Mouse (Mus musculus): ENCODE results near the gene Apoo. TPM values are rescaled to one million over a fixed set of nuclear protein-coding genes. Genes with fewer than 3 reads are reported as not detected.
"Not testable (repeated sequence)": the region's sequence is repeated elsewhere in the genome, so short reads cannot be mapped to it uniquely, and the experiment has no call there.

Gene Apoo
- 186 and 233 TPM in 2 replicates for polyA plus RNA-seq (2015; fragmentation: Nextera tagmentation; extraction: Ambion mirVana)

DNA sequence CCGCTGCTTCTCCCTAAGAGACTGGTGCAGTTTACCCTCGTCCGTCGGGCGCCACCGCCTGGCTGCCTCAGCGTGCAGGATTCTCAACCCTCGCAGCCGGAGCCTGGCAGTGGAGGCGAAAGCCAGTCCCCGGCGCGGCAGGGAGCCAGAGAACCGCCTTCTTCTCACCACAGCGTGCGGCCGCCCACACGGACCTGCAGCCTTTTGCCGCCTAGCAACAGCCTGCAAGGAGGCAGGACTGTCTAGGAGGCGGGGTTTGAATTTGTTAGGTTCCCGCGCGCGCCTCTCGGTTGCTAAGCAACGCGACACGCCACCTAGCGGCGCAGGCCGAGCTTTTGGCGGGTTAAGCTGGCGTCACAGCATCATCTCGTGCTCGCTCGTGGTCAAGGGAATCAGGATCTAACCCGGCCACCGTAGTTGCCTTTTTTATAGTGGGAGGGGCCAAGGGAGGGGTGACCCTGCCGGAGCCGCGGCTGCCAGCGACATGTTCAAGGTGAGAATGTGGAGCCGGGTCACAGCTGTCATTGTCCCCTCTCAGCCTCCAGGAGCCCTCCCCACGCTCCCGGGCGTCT, at the start of gene Apoo, which contains the start of gene Fam90a1b:
Apoo (plus strand) TSS at position 448 of the 572 bp plus-strand sequence.
Fam90a1b (minus strand) TSS at position 108 of the 572 bp plus-strand sequence.
- H3K27me3 ChIP-seq (ENCODE audit: control insufficient read depth, insufficient read depth, low read length), result peaks cover 38% of the 10 kb centered on the region
- H3K4me3 ChIP-seq (ENCODE audit: low read length), result peak within 1 kb of the TSS; percentile 60
- peak within 1 kb of the TSS; percentile 64 for H3K4me2 ChIP-seq (ENCODE audit: low read depth, low read length)
- no peaks in the 10 kb centered on the region; the same call in 1 of the 2 replicates for H3K9me3 ChIP-seq (replicated peaks; ENCODE audit: control insufficient read depth, low read length)
- H3K4me1 ChIP-seq (ENCODE audit: control insufficient read depth, insufficient read depth, low read length), result peaks cover 3% of the 10 kb centered on the region; the same call in 1 of the 2 replicates
- 13% methylated on average over 45 of the region's 46 CpGs for WGBS
- H3K27ac ChIP-seq (ENCODE audit: low read length), result peak within 1 kb of the TSS; percentile 76
- peak; percentile 99 for ATAC-seq (replicated peaks; ENCODE audit: extremely low read depth, insufficient read depth, low FRiP score)
- no peaks in the 10 kb centered on the region for H3K36me3 ChIP-seq (ENCODE audit: control insufficient read depth, insufficient read depth)
- H3K9ac ChIP-seq (ENCODE audit: low read length), result peak within 1 kb of the TSS; percentile 75

- H3K36me3 ChIP-seq (ENCODE audit: control insufficient read depth, insufficient read depth), result no peaks in the 10 kb centered on the region
- H3K9me3 ChIP-seq (replicated peaks; ENCODE audit: control insufficient read depth, low read length), result no peaks in the 10 kb centered on the region
- peaks cover 21% of the 10 kb centered on the region for H3K27me3 ChIP-seq (ENCODE audit: control insufficient read depth, insufficient read depth, low read length)
- H3K4me2 ChIP-seq (ENCODE audit: low read depth, low read length), result no peak overlapping the region
- H3K4me3 ChIP-seq (ENCODE audit: low read length), result no peak overlapping the region
- H3K4me1 ChIP-seq (ENCODE audit: control insufficient read depth, insufficient read depth, low read length), result no peaks in the 10 kb centered on the region
- 79% methylated on average over 11 of the region's 11 CpGs for WGBS
- no peak for ATAC-seq (replicated peaks; ENCODE audit: extremely low read depth, insufficient read depth, low FRiP score)
- H3K9ac ChIP-seq (ENCODE audit: low read length), result no peak overlapping the region
- H3K27ac ChIP-seq (ENCODE audit: low read length), result no peak overlapping the region
These were observed 45.6 kb upstream of the Apoo start for GRCm38 (mm10) chrX:94321036-94321902.

GRCm38 (mm10) chrX:94343638-94344037, 23.3 kb upstream of the Apoo start:
- H3K4me1 ChIP-seq (ENCODE audit: control insufficient read depth, insufficient read depth, low read length); H3K9me3 ChIP-seq (replicated peaks; ENCODE audit: control insufficient read depth, low read length); H3K9ac ChIP-seq (ENCODE audit: low read length); H3K4me3 ChIP-seq (ENCODE audit: low read length); ATAC-seq (replicated peaks; ENCODE audit: extremely low read depth, insufficient read depth, low FRiP score); H3K4me2 ChIP-seq (ENCODE audit: low read depth, low read length); H3K36me3 ChIP-seq (ENCODE audit: control insufficient read depth, insufficient read depth); H3K27ac ChIP-seq (ENCODE audit: low read length): not testable (repeated sequence)
- WGBS, result 96% methylated on average over 4 of the region's 4 CpGs
- H3K27me3 ChIP-seq (ENCODE audit: control insufficient read depth, insufficient read depth, low read length), result peaks cover 23% of the 10 kb centered on the region

GRCm38 (mm10) chrX:94365381-94365925, 1.5 kb upstream of the Apoo start:
- WGBS, result 21% methylated on average over 14 of the region's 14 CpGs
- Histone ChIP-seq H3K27ac (ENCODE audit: low read length) (no peak overlapping the region), H3K9ac (ENCODE audit: low read length) (no peak overlapping the region), H3K27me3 (ENCODE audit: control insufficient read depth, insufficient read depth, low read length) (peaks cover 39% of the 10 kb centered on the region), H3K9me3 (replicated peaks; ENCODE audit: control insufficient read depth, low read length) (no peaks in the 10 kb centered on the region; the same call in 1 of the 2 replicates), H3K4me3 (ENCODE audit: low read length) (peak overlapping the region; percentile 41), H3K36me3 (ENCODE audit: control insufficient read depth, insufficient read depth) (no peaks in the 10 kb centered on the region), H3K4me1 (ENCODE audit: control insufficient read depth, insufficient read depth, low read length) (peaks cover 3% of the 10 kb centered on the region; the same call in 1 of the 2 replicates), H3K4me2 (ENCODE audit: low read depth, low read length) (peak overlapping the region; percentile 64)
- no peak for ATAC-seq (replicated peaks; ENCODE audit: extremely low read depth, insufficient read depth, low FRiP score)

- Histone ChIP-seq H3K9me3 (replicated peaks; ENCODE audit: control insufficient read depth, low read length) (no peaks in the 10 kb centered on the region; the same call in 1 of the 2 replicates), H3K4me3 (ENCODE audit: low read length) (peak overlapping the region; percentile 41), H3K36me3 (ENCODE audit: control insufficient read depth, insufficient read depth) (no peaks in the 10 kb centered on the region), H3K27me3 (ENCODE audit: control insufficient read depth, insufficient read depth, low read length) (peaks cover 36% of the 10 kb centered on the region), H3K4me2 (ENCODE audit: low read depth, low read length) (peak overlapping the region; percentile 64), H3K9ac (ENCODE audit: low read length) (no peak overlapping the region), H3K27ac (ENCODE audit: low read length) (no peak overlapping the region), H3K4me1 (ENCODE audit: control insufficient read depth, insufficient read depth, low read length) (peaks cover 3% of the 10 kb centered on the region; the same call in 1 of the 2 replicates)
- no peak for ATAC-seq (replicated peaks; ENCODE audit: extremely low read depth, insufficient read depth, low FRiP score)
- 19% methylated on average over 15 of the region's 16 CpGs for WGBS
These were observed 888 bp upstream of the Apoo start for GRCm38 (mm10) chrX:94366029-94366428.

GRCm38 (mm10) chrX:94367248-94367647, 331 bp downstream of the Apoo start:
- Histone ChIP-seq H3K27ac (ENCODE audit: low read length) (peak overlapping the region; percentile 76), H3K4me1 (ENCODE audit: control insufficient read depth, insufficient read depth, low read length) (peaks cover 3% of the 10 kb centered on the region; the same call in 1 of the 2 replicates), H3K9me3 (replicated peaks; ENCODE audit: control insufficient read depth, low read length) (no peaks in the 10 kb centered on the region; the same call in 1 of the 2 replicates), H3K9ac (ENCODE audit: low read length) (peak overlapping the region; percentile 75), H3K36me3 (ENCODE audit: control insufficient read depth, insufficient read depth) (no peaks in the 10 kb centered on the region), H3K4me3 (ENCODE audit: low read length) (peak overlapping the region; percentile 60), H3K27me3 (ENCODE audit: control insufficient read depth, insufficient read depth, low read length) (peaks cover 36% of the 10 kb centered on the region), H3K4me2 (ENCODE audit: low read depth, low read length) (peak overlapping the region; percentile 55)
- 13% methylated on average over 17 of the region's 17 CpGs for WGBS
- no peak for ATAC-seq (replicated peaks; ENCODE audit: extremely low read depth, insufficient read depth, low FRiP score)

DNA sequence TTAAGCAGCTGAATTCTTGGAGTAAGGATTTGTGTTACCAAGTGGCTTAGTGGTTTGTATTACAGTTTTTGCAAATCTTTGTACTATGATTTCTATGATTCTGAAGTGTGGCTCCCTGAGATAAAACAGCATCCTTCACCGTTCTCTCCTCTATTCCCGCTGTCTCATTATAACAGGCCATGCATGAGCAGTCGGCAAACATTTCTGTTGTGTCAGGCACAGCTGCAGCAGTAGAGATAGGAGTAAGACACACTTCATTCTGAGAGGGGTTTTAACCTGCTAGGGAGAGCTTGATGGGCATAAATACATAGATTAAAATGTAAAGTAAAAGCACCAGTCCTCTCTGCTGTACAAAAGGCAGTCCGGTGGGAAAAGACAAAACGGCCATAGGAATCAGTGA, 11.8 kb downstream of the Apoo start:
- Histone ChIP-seq H3K4me3 (ENCODE audit: low read length) (no peak overlapping the region), H3K4me2 (ENCODE audit: low read depth, low read length) (no peak overlapping the region), H3K9ac (ENCODE audit: low read length) (no peak overlapping the region), H3K27me3 (ENCODE audit: control insufficient read depth, insufficient read depth, low read length) (peaks cover 10% of the 10 kb centered on the region; the same call in 1 of the 2 replicates), H3K27ac (ENCODE audit: low read length) (no peak overlapping the region), H3K4me1 (ENCODE audit: control insufficient read depth, insufficient read depth, low read length) (peaks cover 2% of the 10 kb centered on the region), H3K9me3 (replicated peaks; ENCODE audit: control insufficient read depth, low read length) (no peaks in the 10 kb centered on the region), H3K36me3 (ENCODE audit: control insufficient read depth, insufficient read depth) (peaks cover 9% of the 10 kb centered on the region)
- WGBS, result 75% methylated on average over 5 of the region's 5 CpGs
- no peak for ATAC-seq (replicated peaks; ENCODE audit: extremely low read depth, insufficient read depth, low FRiP score)

DNA sequence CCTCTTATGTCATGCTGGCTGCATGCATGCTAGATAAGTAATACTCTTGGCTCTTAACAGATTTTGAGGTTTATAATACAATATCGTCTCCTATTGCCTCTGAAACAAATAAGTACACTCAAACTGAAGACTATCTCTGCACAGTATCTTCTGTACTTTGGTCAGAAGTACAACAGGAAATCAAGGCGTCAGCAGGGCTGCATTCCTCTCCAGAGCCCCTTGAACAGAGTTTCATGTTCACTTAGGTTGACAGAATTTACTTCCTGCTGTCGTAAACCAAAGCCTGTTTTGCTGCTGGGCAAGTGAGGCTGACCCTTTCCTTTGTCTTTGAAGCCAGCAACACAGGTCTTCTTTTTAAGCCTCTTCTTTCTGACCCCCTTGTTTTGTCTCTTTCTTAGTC, 42.1 kb downstream of the Apoo start:
- Histone ChIP-seq H3K27me3 (ENCODE audit: control insufficient read depth, insufficient read depth, low read length) (peaks cover 2% of the 10 kb centered on the region; the same call in 1 of the 2 replicates), H3K27ac (ENCODE audit: low read length) (no peak overlapping the region), H3K9me3 (replicated peaks; ENCODE audit: control insufficient read depth, low read length) (no peaks in the 10 kb centered on the region), H3K4me3 (ENCODE audit: low read length) (no peak overlapping the region), H3K9ac (ENCODE audit: low read length) (no peak overlapping the region), H3K36me3 (ENCODE audit: control insufficient read depth, insufficient read depth) (no peaks in the 10 kb centered on the region), H3K4me2 (ENCODE audit: low read depth, low read length) (no peak overlapping the region), H3K4me1 (ENCODE audit: control insufficient read depth, insufficient read depth, low read length) (no peaks in the 10 kb centered on the region)
- WGBS, result 40% methylated on average over 3 of the region's 3 CpGs
- no peak for ATAC-seq (replicated peaks; ENCODE audit: extremely low read depth, insufficient read depth, low FRiP score)
